Mouse (Mus musculus): ENCODE data around the gene Slc11a1. TPM values are rescaled to one million over a fixed set of nuclear protein-coding genes. Genes with fewer than 3 reads are reported as not detected.
"Not testable (repeated sequence)": the region's sequence is repeated elsewhere in the genome, so short reads cannot be mapped to it uniquely, and the experiment has no call there.

Slc11a1 gene
- polyA plus RNA-seq, 1 experiment, result 1.0 TPM

DNA sequence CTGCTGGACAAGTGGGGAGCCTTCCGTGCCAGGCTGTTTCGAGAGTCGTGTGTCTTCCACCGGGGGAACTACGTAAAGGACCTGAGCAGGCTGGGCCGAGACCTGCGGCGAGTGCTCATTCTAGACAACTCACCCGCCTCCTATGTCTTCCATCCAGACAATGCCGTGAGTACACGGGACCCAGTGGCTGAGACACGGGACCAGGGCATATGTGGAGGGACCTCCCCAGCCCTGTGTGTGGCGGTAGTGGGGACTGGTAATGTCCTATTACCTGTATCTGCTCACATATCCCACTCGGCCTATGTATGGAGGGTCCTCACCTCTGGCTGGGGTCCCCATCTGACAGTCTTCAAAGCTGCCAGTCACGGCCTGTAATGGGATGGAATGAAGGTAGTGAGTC is 19.9 kb downstream of the Slc11a1 start:
- Histone ChIP-seq H3K79me2 (ENCODE audit: control insufficient read depth, insufficient read depth) (peaks cover 18% of the 10 kb centered on the region), H3K36me3 (ENCODE audit: control insufficient read depth, insufficient read depth) (no peaks in the 10 kb centered on the region), H3K4me3 (no peak overlapping the region), H3ac (ENCODE audit: control insufficient read depth, insufficient read length) (no peak overlapping the region), H3K27me3 (ENCODE audit: control insufficient read depth, insufficient read depth, insufficient read length) (no peaks in the 10 kb centered on the region), H3K4me2 (ENCODE audit: low read depth) (no peak overlapping the region)
- no peak for TF ChIP-seq MYOD1 (IDR thresholded peaks at IDR 0.05; ENCODE audit: control insufficient read depth in 1 of 3, insufficient read length in 2 of 3, low read depth in 2 of 3)

DNA sequence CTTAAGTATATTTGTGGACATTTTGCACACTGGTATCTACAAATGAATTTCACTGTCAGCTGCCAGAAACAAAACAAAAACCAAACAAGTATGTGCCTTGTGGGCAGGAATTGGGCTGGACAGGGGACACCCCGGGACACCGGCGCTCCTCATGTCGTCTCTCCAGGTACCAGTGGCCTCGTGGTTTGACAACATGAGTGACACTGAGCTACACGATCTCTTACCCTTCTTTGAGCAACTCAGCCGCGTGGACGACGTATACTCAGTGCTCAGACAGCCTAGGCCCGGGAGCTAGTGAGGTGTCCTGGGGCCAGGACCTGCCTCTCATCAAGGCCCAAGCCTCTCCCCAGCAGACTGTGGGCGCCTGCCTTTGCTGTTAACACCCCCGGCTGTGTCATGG is 20.3 kb downstream of the Slc11a1 start:
- TF ChIP-seq USF1 (IDR thresholded peaks at IDR 0.05; ENCODE audit: low read depth), result no peak
- TF ChIP-seq POLR2A (IDR thresholded peaks at IDR 0.05; ENCODE audit: insufficient read length, low read depth), result no peak
- TF ChIP-seq REST (IDR thresholded peaks at IDR 0.05; ENCODE audit: insufficient read depth, insufficient read length), result no peak
- TF ChIP-seq POLR2AphosphoS2 (IDR thresholded peaks at IDR 0.05; ENCODE audit: insufficient read length, low read depth), result no peak
- no peak for TF ChIP-seq MAX (IDR thresholded peaks at IDR 0.05; ENCODE audit: low read depth)
- TF ChIP-seq CEBPB (IDR thresholded peaks at IDR 0.05; ENCODE audit: insufficient read depth, poor library complexity, severe bottlenecking), result no peak
- no peak for TF ChIP-seq MYOD1 (IDR thresholded peaks at IDR 0.05; ENCODE audit: control insufficient read depth in 1 of 3, insufficient read length in 2 of 3, low read depth in 2 of 3)
- no peak for TF ChIP-seq E2F4 (IDR thresholded peaks at IDR 0.05; ENCODE audit: insufficient read depth)
- no peak for TF ChIP-seq MYOG (IDR thresholded peaks at IDR 0.05; ENCODE audit: control insufficient read depth in 1 of 3, insufficient read depth in 1 of 3, insufficient read length in 2 of 3, low read depth in 2 of 3)
- TF ChIP-seq TCF3 (IDR thresholded peaks at IDR 0.05; ENCODE audit: insufficient read length, low read depth), result no peak
- no peak for TF ChIP-seq SRF (IDR thresholded peaks at IDR 0.05; ENCODE audit: control insufficient read depth, insufficient read length, low read depth)
- no peak for TF ChIP-seq TCF12 (IDR thresholded peaks at IDR 0.05; ENCODE audit: insufficient read depth, poor library complexity, severe bottlenecking)
- Histone ChIP-seq H3K36me3 (ENCODE audit: control insufficient read depth, insufficient read depth) (no peaks in the 10 kb centered on the region), H3K27me3 (ENCODE audit: control insufficient read depth, insufficient read depth, insufficient read length) (no peaks in the 10 kb centered on the region), H3K4me3 (no peak overlapping the region), H3K79me2 (ENCODE audit: control insufficient read depth, insufficient read depth) (peaks cover 18% of the 10 kb centered on the region), H3K4me2 (ENCODE audit: low read depth) (no peak overlapping the region), H3ac (ENCODE audit: control insufficient read depth, insufficient read length) (no peak overlapping the region)

DNA sequence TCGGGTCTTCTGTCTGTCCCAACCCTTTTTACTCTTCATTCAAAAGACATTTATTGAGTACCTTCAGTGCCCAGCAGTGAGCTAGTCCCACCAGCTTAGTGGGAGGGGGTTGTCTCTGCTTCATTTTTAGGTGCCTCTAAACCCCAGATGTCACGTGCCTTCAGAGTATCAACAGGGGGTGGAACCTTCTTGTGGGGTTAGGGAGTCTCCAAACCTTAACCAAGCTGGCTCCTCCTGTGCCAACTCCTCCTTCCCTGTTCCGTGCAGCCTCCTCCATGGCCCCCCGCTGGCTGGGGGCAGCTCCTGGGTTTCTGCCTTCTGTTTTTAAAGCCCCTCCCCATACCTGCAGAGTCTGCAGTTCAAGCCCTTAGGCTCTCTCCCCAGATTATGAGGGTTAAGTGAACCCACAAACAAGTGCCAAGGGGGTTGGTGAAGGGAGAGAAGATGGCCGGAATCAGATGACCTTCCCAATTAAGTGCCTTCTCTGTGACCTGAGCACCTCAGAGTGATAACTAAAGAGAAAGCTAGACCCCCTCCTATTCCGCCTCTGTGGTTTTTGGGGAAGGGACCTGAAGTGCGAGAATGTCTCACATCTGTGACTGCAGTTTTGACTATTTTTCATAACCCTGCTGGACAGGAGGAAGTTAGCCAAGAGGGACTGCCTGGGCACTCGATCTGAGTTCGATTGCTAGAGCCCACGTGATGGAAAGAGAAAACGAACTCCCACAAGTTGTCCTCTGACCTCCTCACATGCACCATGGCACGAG is 21.6 kb downstream of the Slc11a1 start:
- H3ac ChIP-seq (ENCODE audit: control insufficient read depth, insufficient read length); H3K27me3 ChIP-seq (ENCODE audit: control insufficient read depth, insufficient read depth, insufficient read length); H3K36me3 ChIP-seq (ENCODE audit: control insufficient read depth, insufficient read depth): not testable (repeated sequence)
- Histone ChIP-seq H3K4me2 (ENCODE audit: low read depth) (peak overlapping the region; percentile 74), H3K79me2 (ENCODE audit: control insufficient read depth, insufficient read depth) (peaks cover 18% of the 10 kb centered on the region), H3K4me3 (peak overlapping the region; percentile 27)
- TF ChIP-seq USF1 (IDR thresholded peaks at IDR 0.05; ENCODE audit: low read depth), result peak; percentile 75

DNA sequence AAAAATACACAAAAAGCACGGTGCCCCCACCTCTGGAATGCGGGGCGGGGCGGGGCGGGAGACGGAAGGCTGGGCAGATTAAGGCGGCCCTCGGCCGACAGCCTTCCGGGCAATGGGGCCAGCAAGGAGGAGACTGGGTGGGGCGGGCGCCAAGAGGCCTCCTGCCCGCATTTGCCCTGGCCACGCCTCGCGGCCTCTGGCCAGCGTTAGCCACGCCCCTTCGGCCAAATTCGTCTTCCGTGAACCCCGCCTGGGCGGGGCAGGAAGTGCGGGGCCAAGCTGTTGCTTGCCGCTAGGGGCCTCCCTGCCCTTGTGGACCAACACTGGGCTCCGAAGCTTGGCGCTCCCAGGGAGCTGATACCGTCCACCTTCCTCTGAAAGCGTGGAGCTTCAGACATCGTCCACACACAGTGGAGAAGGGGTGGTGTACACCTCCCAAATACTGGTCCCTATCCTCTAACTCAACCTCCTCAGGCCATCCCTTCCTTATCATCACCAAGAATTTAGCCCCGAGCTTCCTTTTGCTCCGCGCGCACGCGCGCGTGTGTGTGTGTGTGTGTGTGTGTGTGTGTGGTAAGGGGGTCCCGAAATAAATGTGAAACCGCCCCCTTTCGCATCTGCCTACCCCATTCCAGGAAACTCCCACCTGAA is 22.4 kb downstream of the Slc11a1 start:
- TF ChIP-seq POLR2A (IDR thresholded peaks at IDR 0.05; ENCODE audit: insufficient read length, low read depth), result peak; percentile 79
- no peak for TF ChIP-seq MAX (IDR thresholded peaks at IDR 0.05; ENCODE audit: low read depth)
- TF ChIP-seq CEBPB (IDR thresholded peaks at IDR 0.05; ENCODE audit: insufficient read depth, poor library complexity, severe bottlenecking), result no peak
- no peak for TF ChIP-seq E2F4 (IDR thresholded peaks at IDR 0.05; ENCODE audit: insufficient read depth)
- TF ChIP-seq MYOD1 (IDR thresholded peaks at IDR 0.05; ENCODE audit: control insufficient read depth in 1 of 3, insufficient read length in 2 of 3, low read depth in 2 of 3), result peak in 1 of 3 experiments; percentile 7
- TF ChIP-seq TCF3 (IDR thresholded peaks at IDR 0.05; ENCODE audit: insufficient read length, low read depth), result no peak
- no peak for TF ChIP-seq REST (IDR thresholded peaks at IDR 0.05; ENCODE audit: insufficient read depth, insufficient read length)
- TF ChIP-seq POLR2AphosphoS2 (IDR thresholded peaks at IDR 0.05; ENCODE audit: insufficient read length, low read depth), result peak; percentile 100
- no peak for TF ChIP-seq USF1 (IDR thresholded peaks at IDR 0.05; ENCODE audit: low read depth)
- peak in 1 of 3 experiments; percentile 42 for TF ChIP-seq MYOG (IDR thresholded peaks at IDR 0.05; ENCODE audit: control insufficient read depth in 1 of 3, insufficient read depth in 1 of 3, insufficient read length in 2 of 3, low read depth in 2 of 3)
- TF ChIP-seq SRF (IDR thresholded peaks at IDR 0.05; ENCODE audit: control insufficient read depth, insufficient read length, low read depth), result peak; percentile 82
- peaks cover 12% of the 10 kb centered on the region for H3K79me2 ChIP-seq (ENCODE audit: control insufficient read depth, insufficient read depth)
- no peaks in the 10 kb centered on the region for H3K36me3 ChIP-seq (ENCODE audit: control insufficient read depth, insufficient read depth)
- H3K27me3 ChIP-seq (ENCODE audit: control insufficient read depth, insufficient read depth, insufficient read length), result no peaks in the 10 kb centered on the region
- peak overlapping the region; percentile 85 for H3K4me2 ChIP-seq (ENCODE audit: low read depth)
- H3K4me3 ChIP-seq, result peak overlapping the region; percentile 27
- H3ac ChIP-seq (ENCODE audit: control insufficient read depth, insufficient read length), result no peak overlapping the region

DNA sequence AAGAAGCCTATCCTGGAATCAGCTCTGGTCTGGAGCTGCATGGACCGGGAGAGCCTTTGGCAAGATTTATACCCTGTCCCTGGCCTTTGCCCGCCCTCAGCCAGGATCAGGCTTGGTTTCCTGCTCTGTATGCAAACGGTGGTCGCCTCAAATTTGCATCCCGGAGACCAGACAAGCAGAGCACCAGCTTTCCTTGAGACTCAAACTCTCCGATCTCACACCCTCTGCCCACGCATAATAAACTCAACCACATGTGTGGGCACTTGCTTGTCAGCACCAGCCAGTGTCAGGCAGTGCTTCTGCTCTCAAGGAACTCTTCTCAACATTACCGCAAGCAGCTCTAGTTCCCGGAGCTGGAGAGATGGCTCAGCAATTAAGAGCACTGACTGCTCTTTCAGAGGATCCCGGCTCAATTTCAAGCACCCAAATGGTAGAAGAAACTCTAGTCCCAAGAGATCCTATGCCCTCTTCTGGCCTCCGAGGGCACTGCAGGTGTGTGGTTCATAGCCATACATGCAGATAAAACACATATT is 23.0 kb downstream of the Slc11a1 start:
- Histone ChIP-seq H3K4me2 (ENCODE audit: low read depth) (peak overlapping the region; percentile 85), H3ac (ENCODE audit: control insufficient read depth, insufficient read length) (no peak overlapping the region), H3K79me2 (ENCODE audit: control insufficient read depth, insufficient read depth) (peaks cover 6% of the 10 kb centered on the region), H3K4me3 (peak overlapping the region; percentile 27), H3K36me3 (ENCODE audit: control insufficient read depth, insufficient read depth) (no peaks in the 10 kb centered on the region), H3K27me3 (ENCODE audit: control insufficient read depth, insufficient read depth, insufficient read length) (no peaks in the 10 kb centered on the region)
- no peak for TF ChIP-seq MAX (IDR thresholded peaks at IDR 0.05; ENCODE audit: low read depth)
- no peak for TF ChIP-seq TCF3 (IDR thresholded peaks at IDR 0.05; ENCODE audit: insufficient read length, low read depth)
- TF ChIP-seq POLR2A (IDR thresholded peaks at IDR 0.05; ENCODE audit: insufficient read length, low read depth), result peak; percentile 25
- TF ChIP-seq E2F4 (IDR thresholded peaks at IDR 0.05; ENCODE audit: insufficient read depth), result no peak
- no peak for TF ChIP-seq USF1 (IDR thresholded peaks at IDR 0.05; ENCODE audit: low read depth)
- TF ChIP-seq MYOD1 (IDR thresholded peaks at IDR 0.05; ENCODE audit: control insufficient read depth in 1 of 3, insufficient read length in 2 of 3, low read depth in 2 of 3), result no peak

Data from myocyte (in vitro differentiated cells).